Mouse (Mus musculus) ES-E14 (cell line): ENCODE data around the gene Col4a4.

Experiments
- CHD2 ChIP-seq: IDR thresholded peaks from 2 replicates; pipeline ENCODE4 v1.6.1; 2014; ENCODE audit warnings: mild to moderate bottlenecking, low read depth, low read length, inconsistent platforms
- HCFC1 ChIP-seq: IDR thresholded peaks from 2 replicates; pipeline ENCODE4 v1.6.1; 2012; ENCODE audit warnings: low read length, inconsistent platforms, borderline replicate concordance; ENCODE audit not compliant: insufficient read depth
- MAFK ChIP-seq: IDR thresholded peaks from 2 replicates; pipeline ENCODE4 v1.6.1; 2014; ENCODE audit warnings: mild to moderate bottlenecking, low read depth, low read length, inconsistent platforms; ENCODE audit not compliant: insufficient read depth
- ZC3H11A ChIP-seq: IDR thresholded peaks from 2 replicates; pipeline ENCODE4 v1.6.1; 2012; ENCODE audit warnings: low read depth, mild to moderate bottlenecking, inconsistent platforms, low read length, borderline replicate concordance
- ZNF384 ChIP-seq: IDR thresholded peaks from 2 replicates; pipeline ENCODE4 v1.6.1; 2012; ENCODE audit warnings: low read depth, low read length, inconsistent platforms

DNA sequence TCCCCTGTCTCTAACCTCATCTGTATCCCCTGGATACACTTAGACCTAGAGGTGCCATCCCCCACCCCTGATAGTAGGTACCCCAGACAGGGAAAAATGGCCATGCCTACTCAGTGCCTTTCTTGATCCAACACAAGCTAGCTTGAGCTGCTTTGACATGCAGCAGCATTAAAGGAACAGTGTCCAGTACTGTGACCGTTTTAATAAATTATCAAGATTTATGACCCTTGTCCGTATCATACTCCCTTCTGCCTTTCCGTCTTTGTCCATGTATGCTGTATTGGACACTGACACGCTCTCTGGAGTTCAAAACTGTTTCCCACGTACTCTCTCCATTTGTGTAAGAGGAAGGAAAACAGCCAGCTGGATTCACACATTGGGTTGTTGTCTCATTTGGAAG is 158.9 kb downstream of the Col4a4 start:
- TF ChIP-seq CHD2 (no peak), ZNF384 (no peak), HCFC1 (no peak), ZC3H11A (no peak), MAFK (no peak)
